Mouse (Mus musculus): ENCODE data around the gene Negr1.

DNA sequence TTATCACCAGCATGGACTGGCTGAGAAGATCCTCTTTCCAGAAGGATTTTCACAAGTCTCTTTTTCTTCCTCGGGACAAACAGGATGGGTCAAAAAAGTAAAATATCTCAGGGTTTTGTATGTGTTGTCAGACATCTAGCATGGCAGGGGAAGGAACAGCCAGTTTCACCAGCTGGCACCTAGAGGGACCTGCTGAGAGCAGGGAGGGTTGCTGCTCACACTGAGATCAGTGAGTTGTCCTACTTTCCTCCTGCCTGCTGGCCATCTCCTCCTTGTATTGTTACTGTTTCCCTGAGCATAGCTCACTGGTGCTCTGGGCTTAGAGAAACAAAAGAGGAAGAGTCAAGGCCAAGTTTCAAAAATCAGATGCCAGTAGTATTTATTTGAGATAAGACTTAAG is 523.6 kb downstream of the Negr1 start:
- no peak for TF ChIP-seq MAFK (IDR thresholded peaks at IDR 0.05; ENCODE audit: insufficient read depth, low read depth, low read length)
- no peak for TF ChIP-seq ZNF384 (IDR thresholded peaks at IDR 0.05; ENCODE audit: low read depth, low read length)
- TF ChIP-seq CHD2 (IDR thresholded peaks at IDR 0.05; ENCODE audit: low read depth, low read length), result no peak

Data from ES-E14 (cell line).